Mouse (Mus musculus): ENCODE measurements around the gene Arl3.

DNA sequence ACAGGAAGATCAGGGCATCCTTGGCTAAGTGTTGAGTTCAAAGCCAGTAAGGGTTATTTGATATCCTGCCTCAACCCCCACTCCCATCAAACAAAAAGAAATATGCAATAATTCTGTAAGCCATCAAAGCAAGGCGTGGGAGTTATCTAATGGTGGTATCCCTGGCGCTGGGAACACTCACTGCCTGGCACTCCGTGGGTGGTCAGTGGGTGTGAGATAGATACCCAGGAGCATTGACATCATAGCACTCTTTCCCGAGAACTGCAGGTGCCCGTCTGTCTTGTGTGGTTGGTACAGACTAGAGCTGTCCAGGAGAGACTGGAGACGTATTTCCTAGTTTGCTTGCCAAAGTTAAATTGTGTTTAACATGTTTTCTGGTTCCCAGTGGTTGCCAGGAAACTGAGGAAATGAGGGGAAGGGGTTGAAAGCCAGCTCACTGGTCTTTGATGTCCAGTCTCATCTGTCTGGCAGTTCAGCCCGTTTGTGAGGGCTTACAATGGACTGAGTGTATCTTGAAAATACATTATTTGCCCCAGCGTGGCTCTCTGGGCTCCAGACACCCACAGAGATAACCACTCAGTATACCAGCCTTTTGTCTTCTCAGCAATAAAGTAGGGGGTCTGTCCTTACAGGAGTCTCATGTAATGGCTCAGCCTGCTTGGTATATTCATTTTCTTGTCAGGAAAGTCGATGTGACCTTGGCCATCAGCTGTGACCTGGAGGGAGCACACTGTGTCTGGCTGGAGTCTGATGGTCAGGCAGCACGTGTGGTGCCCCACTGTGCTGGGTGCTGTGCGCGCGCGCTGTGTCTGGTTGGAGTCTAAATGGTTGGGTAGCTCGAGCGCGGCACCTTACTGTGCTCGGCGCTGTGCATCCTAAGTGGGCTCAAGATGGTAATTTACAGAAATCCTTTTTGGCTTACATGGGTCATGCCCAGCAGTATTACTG lies 48.5 kb upstream of the Arl3 start:
- TF ChIP-seq POLR2A (IDR thresholded peaks at IDR 0.05; ENCODE audit: control insufficient read depth, extremely low read depth, insufficient read depth, low read length, poor library complexity), result no peak
- no peak for TF ChIP-seq CTCF (IDR thresholded peaks at IDR 0.05; ENCODE audit: borderline replicate concordance, control insufficient read depth, extremely low read depth, insufficient read depth, low read length, poor library complexity)

All from thymus, adult 2 months (tissue).